Mouse (Mus musculus) spleen, adult 2 months (tissue): Measurements from ENCODE around the gene Serpina1b. TPM values are rescaled to one million over a fixed set of nuclear protein-coding genes. Genes with fewer than 3 reads are reported as not detected.
"Not testable (repeated sequence)": the region's sequence is repeated elsewhere in the genome, so short reads cannot be mapped to it uniquely, and the experiment has no call there.

Experiments used
- DNase-seq, 2 experiments: peaks; one replicate each; pipeline versions ENCODE4 v3.0.0 to v3.0.0-alpha.2; 2012 to 2021; ENCODE audit warnings: low spot score in 2 of 2, low read depth in 1 of 2
- H3K27ac ChIP-seq: fragments of 200-500 bp; 2 replicates; pipeline ENCODE4 v1.5.1; 2012; ENCODE audit warnings: low read length, inconsistent platforms; ENCODE audit not compliant: insufficient read depth
- H3K27me3 ChIP-seq: fragments of 200-500 bp; 2 replicates; pipeline ENCODE4 v1.6.1; 2012; ENCODE audit warnings: mild to moderate bottlenecking, moderate library complexity, low read length, inconsistent platforms; ENCODE audit not compliant: control insufficient read depth, insufficient read depth
- H3K36me3 ChIP-seq: fragments of 200-500 bp; 2 replicates; pipeline ENCODE4 v1.6.1; 2012; ENCODE audit warnings: mild to moderate bottlenecking, low read length, inconsistent platforms; ENCODE audit not compliant: control insufficient read depth, insufficient read depth
- H3K4me1 ChIP-seq: fragments of 200-500 bp; 2 replicates; pipeline ENCODE4 v1.6.1; 2011; ENCODE audit warnings: inconsistent platforms; ENCODE audit not compliant: control insufficient read depth, insufficient read depth, insufficient read length
- H3K4me3 ChIP-seq: fragments of 200-500 bp; 2 replicates; pipeline ENCODE4 v1.5.1; 2011; ENCODE audit warnings: mild to moderate bottlenecking, inconsistent platforms; ENCODE audit not compliant: insufficient read depth, insufficient read length; ENCODE audit errors: extremely low read depth
- CTCF ChIP-seq: fragments of 200-500 bp; IDR thresholded peaks from 2 replicates; pipeline ENCODE4 v1.5.1; 2011; ENCODE audit warnings: mild to moderate bottlenecking, inconsistent platforms; ENCODE audit not compliant: insufficient read depth, insufficient read length, insufficient replicate concordance; ENCODE audit errors: extremely low read depth
- POLR2A ChIP-seq: fragments of 200-500 bp; IDR thresholded peaks from 2 replicates; pipeline ENCODE4 v1.6.1; 2011; ENCODE audit warnings: low read depth, low read length, inconsistent platforms
- WGBS: fragments of 180-500 bp; shearing (Covaris S2); methylation state at CpG from one replicate; pipeline ENCODE4 v1.1.7; 2018; 5-methylcytosine and 5-hydroxymethylcytosine counted together
- polyA plus RNA-seq: library from polyadenylated mRNA; depleted of rRNA; stranded (reverse); fragments of >200 nt; gene quantifications from 2 replicates; pipeline ENCODE4 v1.2.3, GENCODE M21; 2012

The Serpina1b gene
- polyA plus RNA-seq, 1 experiment, result 2.2 TPM

GRCm38 (mm10) chr12:103770597-103770996, 59.6 kb downstream of the Serpina1b start:
- not testable (repeated sequence) for DNase-seq, H3K4me3 ChIP-seq, H3K36me3 ChIP-seq, H3K27me3 ChIP-seq, H3K27ac ChIP-seq, H3K4me1 ChIP-seq
- WGBS, result 78% methylated on average over 1 of the region's 1 CpGs

- not testable (repeated sequence) for H3K27me3 ChIP-seq, DNase-seq, H3K4me3 ChIP-seq, H3K27ac ChIP-seq, H3K4me1 ChIP-seq, H3K36me3 ChIP-seq
- WGBS, result 72% methylated on average over 3 of the region's 3 CpGs
Observed at GRCm38 (mm10) chr12:103763083-103763482, 67.1 kb downstream of the Serpina1b start.

- WGBS, result 92% methylated on average over 3 of the region's 3 CpGs
- not testable (repeated sequence) for H3K4me3 ChIP-seq, H3K27ac ChIP-seq, H3K27me3 ChIP-seq, H3K36me3 ChIP-seq, H3K4me1 ChIP-seq, DNase-seq
Observed at GRCm38 (mm10) chr12:103760316-103760715, 69.9 kb downstream of the Serpina1b start.

GRCm38 (mm10) chr12:103745957-103746356, 84.2 kb downstream of the Serpina1b start:
- H3K27ac ChIP-seq, H3K36me3 ChIP-seq, H3K27me3 ChIP-seq, H3K4me1 ChIP-seq, DNase-seq, H3K4me3 ChIP-seq: not testable (repeated sequence)
- 87% methylated on average over 5 of the region's 5 CpGs for WGBS

- not testable (repeated sequence) for H3K27me3 ChIP-seq, DNase-seq, H3K4me3 ChIP-seq, H3K4me1 ChIP-seq, H3K36me3 ChIP-seq, H3K27ac ChIP-seq
- WGBS, result 83% methylated on average over 6 of the region's 6 CpGs
Observed at GRCm38 (mm10) chr12:103737791-103738580, 92.2 kb downstream of the Serpina1b start.

GRCm38 (mm10) chr12:103735566-103735965, 94.6 kb downstream of the Serpina1b start:
- H3K27me3 ChIP-seq, H3K36me3 ChIP-seq, H3K4me1 ChIP-seq, H3K4me3 ChIP-seq, H3K27ac ChIP-seq, DNase-seq: not testable (repeated sequence)
- 84% methylated on average over 4 of the region's 4 CpGs for WGBS

GRCm38 (mm10) chr12:103735101-103735500, 95.1 kb downstream of the Serpina1b start:
- WGBS, result 86% methylated on average over 4 of the region's 4 CpGs
- DNase-seq, H3K4me3 ChIP-seq, H3K27ac ChIP-seq, H3K27me3 ChIP-seq, H3K4me1 ChIP-seq, H3K36me3 ChIP-seq: not testable (repeated sequence)

GRCm38 (mm10) chr12:103711537-103711936, 118.6 kb downstream of the Serpina1b start:
- no peak for TF ChIP-seq CTCF
- no peak for TF ChIP-seq POLR2A
- 71% methylated on average over 3 of the region's 3 CpGs for WGBS
- H3K4me1 ChIP-seq, result no peaks in the 10 kb centered on the region
- no peak overlapping the region for H3K27ac ChIP-seq
- no peak overlapping the region for H3K4me3 ChIP-seq
- DNase-seq, result no peak
- no peaks in the 10 kb centered on the region for H3K36me3 ChIP-seq
- no peaks in the 10 kb centered on the region for H3K27me3 ChIP-seq
